Mouse (Mus musculus): ENCODE measurements around the gene Cntn4. TPM values are rescaled to one million over a fixed set of nuclear protein-coding genes. Genes with fewer than 3 reads are reported as not detected.

Gene Cntn4
- polyA plus RNA-seq, 2 experiments = 1.2 to 1.9 TPM

- H3K27me3 ChIP-seq (ENCODE audit: control insufficient read depth, insufficient read depth, low read length) = no peaks in the 10 kb centered on the region
- H3K27ac ChIP-seq (replicated peaks; ENCODE audit: low read depth, low read length) = no peak overlapping the region
- H3K4me3 ChIP-seq (replicated peaks; ENCODE audit: low read length) = no peak overlapping the region
- no peak overlapping the region for H3K9ac ChIP-seq (ENCODE audit: low read depth, low read length, severe bottlenecking)
- 25% methylated on average over 2 of the region's 2 CpGs for WGBS
- H3K4me2 ChIP-seq (replicated peaks; ENCODE audit: low read depth, low read length, severe bottlenecking) = no peak overlapping the region
- DNase-seq (ENCODE audit: low spot score) (no peak), ATAC-seq (ENCODE audit: low FRiP score, low read depth) (no peak)
- no peaks in the 10 kb centered on the region for H3K36me3 ChIP-seq (ENCODE audit: control insufficient read depth, insufficient read depth, low read length)
- no peaks in the 10 kb centered on the region for H3K4me1 ChIP-seq (ENCODE audit: control insufficient read depth, insufficient read depth, low read length)
- H3K9me3 ChIP-seq (ENCODE audit: control insufficient read depth, low read length) = no peaks in the 10 kb centered on the region
- TF ChIP-seq POLR2A (IDR thresholded peaks at IDR 0.05; ENCODE audit: borderline replicate concordance, extremely low read depth, insufficient read depth, insufficient read length) = no peak
These were observed 788.3 kb downstream of the Cntn4 start for GRCm38 (mm10) chr6:106465766-106466165.

GRCm38 (mm10) chr6:106466267-106467029 is 789.0 kb downstream of the Cntn4 start:
- Histone ChIP-seq H3K4me2 (replicated peaks; ENCODE audit: low read depth, low read length, severe bottlenecking) (no peak overlapping the region), H3K4me1 (ENCODE audit: control insufficient read depth, insufficient read depth, low read length) (no peaks in the 10 kb centered on the region), H3K27ac (replicated peaks; ENCODE audit: low read depth, low read length) (no peak overlapping the region), H3K9me3 (ENCODE audit: control insufficient read depth, low read length) (no peaks in the 10 kb centered on the region), H3K9ac (ENCODE audit: low read depth, low read length, severe bottlenecking) (no peak overlapping the region), H3K36me3 (ENCODE audit: control insufficient read depth, insufficient read depth, low read length) (no peaks in the 10 kb centered on the region), H3K4me3 (replicated peaks; ENCODE audit: low read length) (no peak overlapping the region), H3K27me3 (ENCODE audit: control insufficient read depth, insufficient read depth, low read length) (no peaks in the 10 kb centered on the region)
- WGBS = 42% methylated on average over 5 of the region's 5 CpGs
- DNase-seq (ENCODE audit: low spot score) (no peak), ATAC-seq (ENCODE audit: low FRiP score, low read depth) (no peak)
- TF ChIP-seq POLR2A (IDR thresholded peaks at IDR 0.05; ENCODE audit: borderline replicate concordance, extremely low read depth, insufficient read depth, insufficient read length) = no peak

- no peak overlapping the region for H3K27ac ChIP-seq (replicated peaks; ENCODE audit: low read depth, low read length)
- ATAC-seq (ENCODE audit: low FRiP score, low read depth) (no peak), DNase-seq (ENCODE audit: low spot score) (no peak)
- no peak overlapping the region for H3K4me2 ChIP-seq (replicated peaks; ENCODE audit: low read depth, low read length, severe bottlenecking)
- H3K4me1 ChIP-seq (ENCODE audit: control insufficient read depth, insufficient read depth, low read length) = no peaks in the 10 kb centered on the region
- no peaks in the 10 kb centered on the region for H3K36me3 ChIP-seq (ENCODE audit: control insufficient read depth, insufficient read depth, low read length)
- H3K9me3 ChIP-seq (ENCODE audit: control insufficient read depth, low read length) = no peaks in the 10 kb centered on the region
- no peaks in the 10 kb centered on the region for H3K27me3 ChIP-seq (ENCODE audit: control insufficient read depth, insufficient read depth, low read length)
- 82% methylated on average over 2 of the region's 2 CpGs for WGBS
- TF ChIP-seq POLR2A (IDR thresholded peaks at IDR 0.05; ENCODE audit: borderline replicate concordance, extremely low read depth, insufficient read depth, insufficient read length) = no peak
- H3K4me3 ChIP-seq (replicated peaks; ENCODE audit: low read length) = no peak overlapping the region
- no peak overlapping the region for H3K9ac ChIP-seq (ENCODE audit: low read depth, low read length, severe bottlenecking)
These were observed 794.6 kb downstream of the Cntn4 start for GRCm38 (mm10) chr6:106471840-106472608.

GRCm38 (mm10) chr6:106473871-106474270 is 796.4 kb downstream of the Cntn4 start:
- no peak for ATAC-seq (ENCODE audit: low FRiP score, low read depth)
- H3K9ac ChIP-seq (ENCODE audit: low read depth, low read length, severe bottlenecking) = no peak overlapping the region
- no peak overlapping the region for H3K27ac ChIP-seq (replicated peaks; ENCODE audit: low read depth, low read length)
- no peak overlapping the region for H3K4me2 ChIP-seq (replicated peaks; ENCODE audit: low read depth, low read length, severe bottlenecking)
- no peaks in the 10 kb centered on the region for H3K9me3 ChIP-seq (ENCODE audit: control insufficient read depth, low read length)
- no peaks in the 10 kb centered on the region for H3K4me1 ChIP-seq (ENCODE audit: control insufficient read depth, insufficient read depth, low read length)
- H3K27me3 ChIP-seq (ENCODE audit: control insufficient read depth, insufficient read depth, low read length) = no peaks in the 10 kb centered on the region
- no peak overlapping the region for H3K4me3 ChIP-seq (replicated peaks; ENCODE audit: low read length)
- 91% methylated on average over 2 of the region's 2 CpGs for WGBS
- no peaks in the 10 kb centered on the region for H3K36me3 ChIP-seq (ENCODE audit: control insufficient read depth, insufficient read depth, low read length)
- TF ChIP-seq POLR2A (IDR thresholded peaks at IDR 0.05; ENCODE audit: borderline replicate concordance, extremely low read depth, insufficient read depth, insufficient read length) = no peak
- no peak for DNase-seq (ENCODE audit: low spot score)

- WGBS = 78% methylated on average over 1 of the region's 1 CpGs
- Histone ChIP-seq H3K27me3 (ENCODE audit: control insufficient read depth, insufficient read depth, low read length) (no peaks in the 10 kb centered on the region), H3K4me3 (replicated peaks; ENCODE audit: low read length) (no peak overlapping the region), H3K4me2 (replicated peaks; ENCODE audit: low read depth, low read length, severe bottlenecking) (no peak overlapping the region), H3K27ac (replicated peaks; ENCODE audit: low read depth, low read length) (no peak overlapping the region), H3K9ac (ENCODE audit: low read depth, low read length, severe bottlenecking) (no peak overlapping the region), H3K36me3 (ENCODE audit: control insufficient read depth, insufficient read depth, low read length) (no peaks in the 10 kb centered on the region), H3K4me1 (ENCODE audit: control insufficient read depth, insufficient read depth, low read length) (no peaks in the 10 kb centered on the region), H3K9me3 (ENCODE audit: control insufficient read depth, low read length) (no peaks in the 10 kb centered on the region)
- ATAC-seq (ENCODE audit: low FRiP score, low read depth) (no peak), DNase-seq (ENCODE audit: low spot score) (no peak)
- no peak for TF ChIP-seq POLR2A (IDR thresholded peaks at IDR 0.05; ENCODE audit: borderline replicate concordance, extremely low read depth, insufficient read depth, insufficient read length)
These were observed 804.1 kb downstream of the Cntn4 start for GRCm38 (mm10) chr6:106481533-106481932.
